Mouse (Mus musculus): ENCODE measurements around the gene Brf1. TPM values are rescaled to one million over a fixed set of nuclear protein-coding genes. Genes with fewer than 3 reads are reported as not detected.

The Brf1 gene
- 44.1 and 49.3 TPM in 2 replicates for polyA plus RNA-seq (2015; fragmentation: Nextera tagmentation; extraction: Ambion mirVana)

DNA sequence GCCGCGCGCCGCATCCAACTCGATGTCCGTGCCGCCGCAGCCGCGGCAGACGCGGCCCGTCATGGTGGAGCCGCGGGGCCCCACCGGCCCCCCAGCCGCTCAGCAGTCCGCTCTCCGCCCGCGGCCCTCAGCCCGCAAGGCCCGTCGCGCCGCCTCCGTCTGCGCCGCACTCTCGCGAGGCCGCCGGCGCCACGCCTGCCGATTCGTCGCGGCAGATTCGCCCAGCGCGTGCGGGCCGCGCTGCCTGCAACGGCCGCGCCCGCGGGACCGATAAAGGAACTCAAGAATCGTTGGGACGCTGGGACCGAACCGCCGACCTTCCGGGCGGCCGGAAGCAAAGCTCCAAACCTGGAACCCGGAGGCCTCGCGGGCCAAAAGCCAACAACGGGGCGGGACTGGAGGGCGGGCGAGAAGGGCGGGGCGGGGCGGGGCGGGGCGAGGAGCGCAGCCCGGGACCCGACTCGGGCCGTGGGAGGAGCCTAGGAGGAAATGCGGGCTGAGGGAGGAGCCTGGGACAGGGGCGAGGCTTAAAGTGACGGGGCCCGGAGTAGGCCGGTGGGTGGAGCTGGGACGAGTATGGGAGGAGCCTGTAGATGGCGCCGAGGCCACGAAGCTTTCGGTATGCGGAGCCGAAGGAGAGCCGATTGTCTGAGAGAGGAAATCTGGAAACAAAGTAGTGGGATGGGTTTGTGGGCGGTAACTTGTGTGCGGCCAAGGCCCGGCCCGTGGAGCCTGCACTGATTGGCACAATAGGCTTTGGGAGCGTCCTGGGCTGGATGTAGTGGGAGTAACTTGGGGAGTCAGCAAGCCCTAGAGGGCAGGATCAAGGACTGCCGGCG, at the start of gene Brf1:
TSS of gene Brf1 (minus strand) at position 411 of the 839 bp plus-strand sequence.
- Histone ChIP-seq H3K9me3 (replicated peaks) (no peaks in the 10 kb centered on the region), H3K4me2 (peak within 1 kb of the TSS; percentile 85), H3K27me3 (replicated peaks) (no peaks in the 10 kb centered on the region), H3K4me3 (replicated peaks) (peak within 1 kb of the TSS; percentile 89), H3K27ac (replicated peaks) (peak within 1 kb of the TSS; percentile 96), H3K36me3 (no peaks in the 10 kb centered on the region), H3K4me1 (peaks cover 29% of the 10 kb centered on the region), H3K9ac (replicated peaks) (peak within 1 kb of the TSS; percentile 96)
- 0% methylated on average over 66 of the region's 96 CpGs for WGBS
- peak; percentile 99 for ATAC-seq (ENCODE audit: low FRiP score)

DNA sequence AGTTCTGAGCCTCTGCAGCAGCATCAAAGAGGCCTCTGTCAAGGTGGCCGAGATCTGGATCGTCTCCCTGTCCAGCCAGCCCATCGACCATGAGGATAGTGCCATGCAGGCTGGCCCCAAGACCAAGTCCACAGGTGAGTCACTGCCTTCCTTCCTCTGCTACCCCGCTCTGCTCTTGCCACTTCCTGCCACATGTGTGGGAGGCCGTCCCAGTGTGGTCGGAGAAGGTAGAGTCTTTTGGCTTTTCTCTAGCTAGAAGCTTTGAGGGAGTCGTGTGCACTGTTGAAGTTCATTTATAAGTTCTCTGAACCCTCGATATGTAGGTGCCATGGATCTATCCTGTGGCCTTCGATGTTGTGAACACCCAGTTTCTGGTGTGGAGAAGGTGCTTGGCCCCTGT, 49.3 kb upstream of the Brf1 start:
- 92% methylated on average over 9 of the region's 9 CpGs for WGBS
- Histone ChIP-seq H3K4me1 (no peaks in the 10 kb centered on the region), H3K4me3 (replicated peaks) (no peak overlapping the region), H3K27me3 (replicated peaks) (no peaks in the 10 kb centered on the region), H3K9me3 (replicated peaks) (no peaks in the 10 kb centered on the region), H3K36me3 (peaks cover 75% of the 10 kb centered on the region), H3K27ac (replicated peaks) (no peak overlapping the region), H3K9ac (replicated peaks) (no peak overlapping the region), H3K4me2 (no peak overlapping the region)
- ATAC-seq (ENCODE audit: low FRiP score): no peak

DNA sequence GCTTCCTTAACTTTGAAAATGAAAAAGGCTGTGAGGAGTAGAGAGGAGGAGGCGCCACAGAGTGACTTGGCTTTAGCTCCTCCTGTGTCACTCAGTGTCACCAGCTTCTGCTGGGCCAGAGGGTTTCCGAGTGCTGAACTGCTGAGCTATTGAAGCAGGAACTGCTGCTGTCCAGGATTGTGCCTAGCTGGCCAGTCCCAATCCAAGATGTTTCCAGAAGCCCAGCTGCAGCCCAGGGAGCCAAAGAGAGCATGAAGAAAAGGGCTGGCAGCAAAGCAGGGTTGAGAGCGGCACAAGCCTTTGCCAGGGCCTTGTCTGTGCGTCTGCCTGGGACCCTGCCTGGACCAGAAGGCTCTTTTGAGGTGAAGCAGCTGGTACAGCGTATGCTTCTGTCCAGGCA, 47.6 kb upstream of the Brf1 start:
- 96% methylated on average over 5 of the region's 5 CpGs for WGBS
- Histone ChIP-seq H3K4me3 (replicated peaks) (no peak overlapping the region), H3K9ac (replicated peaks) (no peak overlapping the region), H3K36me3 (peaks cover 63% of the 10 kb centered on the region), H3K27ac (replicated peaks) (no peak overlapping the region), H3K4me1 (peaks cover 3% of the 10 kb centered on the region; the same call in 1 of the 2 replicates), H3K9me3 (replicated peaks) (no peaks in the 10 kb centered on the region), H3K27me3 (replicated peaks) (no peaks in the 10 kb centered on the region), H3K4me2 (no peak overlapping the region)
- ATAC-seq (ENCODE audit: low FRiP score): no peak

DNA sequence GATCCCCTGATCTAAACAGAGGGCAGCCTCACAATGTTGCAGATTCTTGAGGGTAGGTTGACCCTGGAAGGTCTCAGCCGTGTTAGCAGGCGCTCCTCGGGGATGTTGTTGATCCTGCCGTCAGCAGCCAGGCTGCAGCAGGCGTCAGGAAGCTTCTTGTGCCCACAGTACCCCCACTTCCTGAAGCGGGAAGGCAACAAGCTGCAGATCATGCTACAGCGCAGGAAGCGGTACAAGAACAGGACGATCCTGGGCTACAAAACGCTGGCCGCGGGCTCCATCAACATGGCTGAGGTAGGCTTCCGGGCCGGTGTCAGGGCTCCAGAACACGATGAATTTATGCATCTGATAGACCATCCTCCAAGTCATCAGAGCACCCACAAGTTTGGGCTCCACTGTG, 46.4 kb upstream of the Brf1 start:
- 96% methylated on average over 15 of the region's 15 CpGs for WGBS

DNA sequence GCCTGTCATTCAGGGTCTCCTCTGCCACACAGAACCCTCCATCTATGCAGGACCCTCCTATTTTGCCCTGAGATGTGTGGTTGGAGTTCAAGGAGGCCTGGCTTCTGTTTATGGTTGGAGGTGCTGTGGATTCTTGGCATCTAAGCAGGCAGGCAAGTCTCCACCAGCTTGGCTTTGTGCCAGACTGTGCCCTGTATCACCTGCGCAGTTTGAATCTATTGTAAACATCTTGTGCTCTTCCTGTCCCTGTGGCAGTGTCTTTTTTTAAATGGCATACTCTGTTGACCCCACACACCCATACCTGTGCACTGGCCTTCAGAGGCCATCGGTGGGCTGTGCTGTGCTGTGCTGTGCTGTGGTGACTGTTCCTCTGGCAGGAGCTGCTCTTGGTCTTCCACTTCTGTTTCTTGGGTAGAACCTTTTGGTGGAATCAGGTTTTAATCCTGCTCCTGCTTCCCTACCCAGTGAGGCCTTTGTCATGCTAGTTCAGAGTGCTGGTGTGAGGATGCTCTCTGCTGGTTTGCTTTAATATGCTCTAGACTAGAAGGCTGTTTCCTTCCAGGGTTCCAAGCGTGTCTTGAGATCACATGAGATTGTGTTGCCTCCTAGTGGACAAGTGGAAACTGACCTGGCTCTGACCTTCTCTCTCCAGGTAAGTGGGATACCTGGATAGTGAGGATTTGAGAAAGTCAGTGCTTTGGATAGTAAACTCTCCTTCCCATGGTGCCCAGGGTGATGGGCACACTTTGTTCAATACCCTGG, 44.6 kb upstream of the Brf1 start:
- Histone ChIP-seq H3K4me1 (peaks cover 20% of the 10 kb centered on the region), H3K9me3 (replicated peaks) (no peaks in the 10 kb centered on the region), H3K27ac (replicated peaks) (no peak overlapping the region), H3K36me3 (peaks cover 41% of the 10 kb centered on the region), H3K4me2 (no peak overlapping the region), H3K4me3 (replicated peaks) (no peak overlapping the region), H3K27me3 (replicated peaks) (no peaks in the 10 kb centered on the region), H3K9ac (replicated peaks) (no peak overlapping the region)
- WGBS: 84% methylated on average over 3 of the region's 3 CpGs
- no peak for ATAC-seq (ENCODE audit: low FRiP score)

More for the DNA sequence above, 46.4 kb upstream of the Brf1 start:
- no peaks in the 10 kb centered on the region for H3K9me3 ChIP-seq (replicated peaks)
- peaks cover 53% of the 10 kb centered on the region for H3K36me3 ChIP-seq
- ATAC-seq (ENCODE audit: low FRiP score): no peak
- H3K9ac ChIP-seq (replicated peaks): no peak overlapping the region
- H3K4me2 ChIP-seq: no peak overlapping the region
- H3K4me1 ChIP-seq: peaks cover 5% of the 10 kb centered on the region
- no peaks in the 10 kb centered on the region for H3K27me3 ChIP-seq (replicated peaks)
- H3K27ac ChIP-seq (replicated peaks): no peak overlapping the region
- H3K4me3 ChIP-seq (replicated peaks): no peak overlapping the region

DNA sequence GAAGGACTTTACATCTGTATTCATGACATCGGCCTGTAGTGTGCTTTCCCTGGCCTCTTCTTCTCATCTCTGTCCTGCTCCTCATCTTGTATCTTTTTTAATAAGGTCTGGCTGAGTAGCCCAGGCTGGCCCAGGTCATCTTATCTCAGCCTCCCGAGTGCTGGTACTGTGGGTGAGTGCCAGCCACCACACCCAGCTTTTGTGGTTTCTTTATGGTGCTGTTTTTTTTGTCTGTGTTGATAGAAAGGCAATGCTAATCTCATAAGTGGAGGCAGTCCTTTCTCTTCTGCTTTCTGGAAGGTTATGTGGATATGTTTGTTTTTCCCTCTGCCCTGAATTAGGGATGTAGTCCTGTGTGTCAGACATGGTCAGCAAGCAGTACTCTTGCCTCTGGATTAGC, 42.0 kb upstream of the Brf1 start:
- H3K27ac ChIP-seq (replicated peaks): no peak overlapping the region
- no peak overlapping the region for H3K4me3 ChIP-seq (replicated peaks)
- no peaks in the 10 kb centered on the region for H3K9me3 ChIP-seq (replicated peaks)
- H3K4me1 ChIP-seq: peaks cover 20% of the 10 kb centered on the region
- peaks cover 24% of the 10 kb centered on the region for H3K36me3 ChIP-seq
- WGBS: 86% methylated on average over 2 of the region's 2 CpGs
- H3K9ac ChIP-seq (replicated peaks): no peak overlapping the region
- no peak for ATAC-seq (ENCODE audit: low FRiP score)
- no peak overlapping the region for H3K4me2 ChIP-seq
- no peaks in the 10 kb centered on the region for H3K27me3 ChIP-seq (replicated peaks)

DNA sequence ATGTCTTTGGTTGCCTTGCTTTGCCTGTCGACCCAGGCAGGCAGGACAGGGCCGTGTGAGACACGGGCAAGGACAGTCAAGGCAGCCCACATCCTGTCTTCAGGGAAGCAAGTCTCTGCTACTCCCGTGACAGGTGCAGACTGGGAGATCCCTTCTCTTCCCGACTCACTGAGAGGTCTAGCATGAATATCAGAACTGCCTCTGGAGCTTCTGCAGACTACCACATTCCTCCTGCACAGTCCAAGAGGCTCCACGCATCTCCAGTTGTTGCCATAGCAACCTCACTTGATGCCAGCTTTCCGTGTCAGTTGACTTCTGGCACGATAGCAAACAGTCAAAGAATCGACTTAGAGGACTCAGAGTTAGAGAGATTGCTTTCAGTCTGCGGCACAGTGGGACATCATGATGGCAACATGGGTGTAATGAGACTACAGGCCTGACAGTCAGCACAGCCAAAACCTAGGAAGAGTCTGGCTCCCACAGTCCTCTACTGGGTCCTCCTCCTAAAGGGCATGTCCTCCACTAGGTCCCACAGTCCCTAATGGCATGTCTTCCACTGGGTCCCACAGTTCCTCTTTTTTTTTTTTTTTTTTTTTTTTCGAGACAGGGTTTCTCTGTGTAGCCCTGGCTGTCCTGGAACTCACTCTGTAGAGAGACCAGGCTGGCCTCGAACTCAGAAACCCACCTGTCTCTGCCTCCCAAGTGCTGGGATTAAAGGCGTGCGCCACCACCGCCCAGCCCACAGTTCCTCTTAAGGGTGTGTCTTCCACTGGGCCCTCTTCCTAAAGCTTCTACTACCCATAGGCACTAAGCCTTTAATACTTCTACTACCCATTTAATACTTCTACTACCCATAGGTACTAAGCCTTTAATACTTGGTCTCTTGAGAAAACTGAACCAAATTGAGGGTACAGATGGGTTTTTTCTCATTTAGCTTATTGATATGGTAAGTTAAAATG, 41.3 kb upstream of the Brf1 start:
- no peak overlapping the region for H3K4me3 ChIP-seq (replicated peaks)
- H3K36me3 ChIP-seq: peaks cover 16% of the 10 kb centered on the region
- no peak overlapping the region for H3K9ac ChIP-seq (replicated peaks)
- no peaks in the 10 kb centered on the region for H3K27me3 ChIP-seq (replicated peaks)
- peaks cover 20% of the 10 kb centered on the region for H3K4me1 ChIP-seq
- peak; percentile 83 for ATAC-seq (ENCODE audit: low FRiP score)
- H3K9me3 ChIP-seq (replicated peaks): no peaks in the 10 kb centered on the region
- 51% methylated on average over 15 of the region's 15 CpGs for WGBS
- peak overlapping the region; percentile 0; the same call in 1 of the 2 replicates for H3K4me2 ChIP-seq
- H3K27ac ChIP-seq (replicated peaks): peak overlapping the region; percentile 42

DNA sequence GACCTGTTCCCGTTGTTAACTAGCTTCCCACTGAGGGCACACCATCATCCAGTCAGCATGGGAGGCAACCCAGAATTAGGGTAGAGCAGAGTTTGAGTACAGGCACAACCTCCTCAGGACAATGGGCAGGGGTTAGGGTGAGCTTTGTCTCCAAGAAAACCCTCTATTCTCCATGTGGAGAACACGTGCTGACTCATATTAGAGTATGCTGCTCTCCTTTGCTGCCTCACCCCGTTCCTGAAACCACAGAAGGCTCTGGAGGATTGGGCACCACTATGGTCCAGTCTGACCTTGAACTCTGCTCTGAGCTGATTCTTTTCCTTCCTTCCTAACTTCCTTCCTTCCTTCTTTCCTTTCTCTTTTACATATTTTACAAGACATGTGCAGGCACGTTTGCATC, 37.9 kb upstream of the Brf1 start:
- Histone ChIP-seq H3K4me3 (replicated peaks) (no peak overlapping the region), H3K4me1 (peaks cover 23% of the 10 kb centered on the region), H3K27ac (replicated peaks) (no peak overlapping the region), H3K9ac (replicated peaks) (no peak overlapping the region), H3K27me3 (replicated peaks) (no peaks in the 10 kb centered on the region), H3K36me3 (no peaks in the 10 kb centered on the region), H3K9me3 (replicated peaks) (no peaks in the 10 kb centered on the region), H3K4me2 (no peak overlapping the region)
- 88% methylated on average over 4 of the region's 4 CpGs for WGBS
- ATAC-seq (ENCODE audit: low FRiP score): no peak

DNA sequence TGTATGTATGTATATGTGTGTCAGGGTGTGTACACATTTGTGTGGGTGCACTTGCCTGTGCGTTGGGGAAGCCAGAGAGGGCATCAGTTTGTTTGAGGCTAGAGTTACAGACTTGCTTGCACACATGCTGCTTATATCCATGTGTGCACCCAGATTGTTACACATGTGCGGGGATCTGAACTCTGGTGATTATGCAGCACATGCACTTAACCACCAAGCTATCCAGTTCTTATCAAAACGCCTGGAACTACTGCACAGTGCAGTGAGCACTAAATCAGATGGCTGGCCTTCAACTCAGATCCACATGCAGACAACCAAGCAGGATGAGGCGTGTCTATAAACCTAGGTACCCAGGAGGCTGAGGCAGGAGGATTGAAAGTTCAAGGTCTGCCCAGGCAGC, 36.5 kb upstream of the Brf1 start:
- Histone ChIP-seq H3K9me3 (replicated peaks) (no peaks in the 10 kb centered on the region), H3K27ac (replicated peaks) (no peak overlapping the region), H3K27me3 (replicated peaks) (no peaks in the 10 kb centered on the region), H3K9ac (replicated peaks) (no peak overlapping the region), H3K36me3 (no peaks in the 10 kb centered on the region), H3K4me1 (peaks cover 37% of the 10 kb centered on the region), H3K4me2 (no peak overlapping the region), H3K4me3 (replicated peaks) (no peak overlapping the region)
- 93% methylated on average over 4 of the region's 4 CpGs for WGBS
- no peak for ATAC-seq (ENCODE audit: low FRiP score)

DNA sequence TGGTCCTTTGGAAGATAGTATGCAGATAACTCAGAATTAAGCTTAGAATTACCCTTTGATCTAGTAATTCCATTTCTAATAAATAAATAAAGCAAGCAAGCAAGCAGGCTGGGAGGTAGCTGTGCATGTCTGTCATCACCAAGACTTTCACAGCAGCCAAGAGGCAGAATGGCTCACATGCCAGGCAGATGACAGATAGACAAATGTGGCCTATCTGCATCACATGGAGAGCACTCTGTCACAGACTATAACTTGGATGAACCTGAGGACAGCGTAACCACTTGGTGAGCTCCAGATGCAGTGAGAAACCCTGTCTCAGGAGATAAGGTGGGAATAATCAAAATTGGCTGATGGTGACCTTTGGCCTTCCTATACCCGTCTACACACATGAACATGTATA, 34.6 kb upstream of the Brf1 start:
- H3K4me1 ChIP-seq: peaks cover 25% of the 10 kb centered on the region
- H3K36me3 ChIP-seq: no peaks in the 10 kb centered on the region
- no peaks in the 10 kb centered on the region for H3K9me3 ChIP-seq (replicated peaks)
- H3K9ac ChIP-seq (replicated peaks): no peak overlapping the region
- no peak for ATAC-seq (ENCODE audit: low FRiP score)
- WGBS: 94% methylated on average over 2 of the region's 2 CpGs
- H3K27ac ChIP-seq (replicated peaks): no peak overlapping the region
- H3K4me2 ChIP-seq: no peak overlapping the region
- H3K4me3 ChIP-seq (replicated peaks): no peak overlapping the region
- no peaks in the 10 kb centered on the region for H3K27me3 ChIP-seq (replicated peaks)
